Mouse (Mus musculus) erythroblast, embryonic 14.5 days (primary cell): ENCODE measurements around the gene Ppp4r2. TPM values are rescaled to one million over a fixed set of nuclear protein-coding genes. Genes with fewer than 3 reads are reported as not detected.

Source experiments
- H3K27me3 ChIP-seq: 2 replicates; pipeline ENCODE4 v1.6.1; 2012; ENCODE audit warnings: inconsistent platforms; ENCODE audit not compliant: control insufficient read depth
- H3K36me3 ChIP-seq: 2 replicates; pipeline ENCODE4 v1.6.1; 2012; ENCODE audit warnings: mild to moderate bottlenecking, inconsistent platforms; ENCODE audit not compliant: control insufficient read depth
- H3K4me1 ChIP-seq: 2 replicates; pipeline ENCODE4 v1.6.1; 2012; ENCODE audit warnings: inconsistent platforms; ENCODE audit not compliant: control insufficient read depth
- H3K4me3 ChIP-seq: replicated peaks from 2 replicates; pipeline ENCODE3; 2012; ENCODE audit warnings: moderate library complexity, mild to moderate bottlenecking, inconsistent platforms
- H3K9me3 ChIP-seq: 2 replicates; pipeline ENCODE4 v1.6.1; 2012; ENCODE audit warnings: low read length, inconsistent platforms, mixed read lengths; ENCODE audit not compliant: control insufficient read depth
- GATA1 ChIP-seq: IDR thresholded peaks from 2 replicates; pipeline ENCODE4 v1.6.1; 2012; ENCODE audit warnings: low read length, inconsistent platforms, mixed read lengths
- TAL1 ChIP-seq: IDR thresholded peaks from 3 replicates; pipeline ENCODE4 v1.6.1; 2012; ENCODE audit warnings: low read length, inconsistent platforms, mixed read lengths
- polyA plus RNA-seq: library from polyadenylated mRNA; stranded (reverse); fragments of >175 nt; gene quantifications from 2 replicates; pipeline ENCODE4 v1.2.3, GENCODE M21; 2012

Gene Ppp4r2
- polyA plus RNA-seq, 1 experiment, result 3.9 TPM

- Histone ChIP-seq H3K36me3 (no peaks in the 10 kb centered on the region), H3K4me3 (no peak overlapping the region), H3K9me3 (no peaks in the 10 kb centered on the region), H3K27me3 (no peaks in the 10 kb centered on the region), H3K4me1 (peaks cover 1% of the 10 kb centered on the region)
- TF ChIP-seq GATA1 (no peak), TAL1 (no peak)
Observed at GRCm38 (mm10) chr6:100826046-100826445, 7.4 kb upstream of the Ppp4r2 start.

- Histone ChIP-seq H3K4me3 (no peak overlapping the region), H3K9me3 (no peaks in the 10 kb centered on the region), H3K27me3 (no peaks in the 10 kb centered on the region), H3K4me1 (peaks cover 10% of the 10 kb centered on the region), H3K36me3 (no peaks in the 10 kb centered on the region)
- no peak for TF ChIP-seq GATA1
- TF ChIP-seq TAL1, result no peak
Observed at GRCm38 (mm10) chr6:100828565-100828964, 4.9 kb upstream of the Ppp4r2 start.

GRCm38 (mm10) chr6:100829770-100830169 lies 3.7 kb upstream of the Ppp4r2 start:
- peaks cover 2% of the 10 kb centered on the region for H3K36me3 ChIP-seq
- H3K4me1 ChIP-seq, result peaks cover 17% of the 10 kb centered on the region
- no peak overlapping the region for H3K4me3 ChIP-seq
- no peak for TF ChIP-seq GATA1
- no peak for TF ChIP-seq TAL1
- no peaks in the 10 kb centered on the region for H3K27me3 ChIP-seq
- H3K9me3 ChIP-seq, result no peaks in the 10 kb centered on the region

GRCm38 (mm10) chr6:100831188-100831587 lies 2.2 kb upstream of the Ppp4r2 start:
- peaks cover 27% of the 10 kb centered on the region for H3K4me1 ChIP-seq
- TF ChIP-seq TAL1 (no peak), GATA1 (no peak)
- H3K36me3 ChIP-seq, result peaks cover 16% of the 10 kb centered on the region
- H3K9me3 ChIP-seq, result no peaks in the 10 kb centered on the region
- H3K4me3 ChIP-seq, result no peak overlapping the region
- H3K27me3 ChIP-seq, result no peaks in the 10 kb centered on the region

- no peaks in the 10 kb centered on the region for H3K9me3 ChIP-seq
- TF ChIP-seq GATA1 (no peak), TAL1 (no peak)
- H3K27me3 ChIP-seq, result no peaks in the 10 kb centered on the region
- peaks cover 27% of the 10 kb centered on the region for H3K4me1 ChIP-seq
- H3K36me3 ChIP-seq, result peaks cover 22% of the 10 kb centered on the region
- no peak overlapping the region for H3K4me3 ChIP-seq
Observed at GRCm38 (mm10) chr6:100831751-100832150, 1.7 kb upstream of the Ppp4r2 start.

GRCm38 (mm10) chr6:100833811-100834481 lies 524 bp downstream of the Ppp4r2 start:
- TF ChIP-seq GATA1, result no peak
- TF ChIP-seq TAL1, result no peak
- no peaks in the 10 kb centered on the region for H3K27me3 ChIP-seq
- peak overlapping the region; percentile 91 for H3K4me3 ChIP-seq
- peaks cover 30% of the 10 kb centered on the region for H3K4me1 ChIP-seq
- H3K9me3 ChIP-seq, result no peaks in the 10 kb centered on the region
- peaks cover 44% of the 10 kb centered on the region for H3K36me3 ChIP-seq

- no peak for TF ChIP-seq GATA1
- no peak for TF ChIP-seq TAL1
- Histone ChIP-seq H3K4me3 (peak overlapping the region; percentile 91), H3K36me3 (peaks cover 51% of the 10 kb centered on the region), H3K27me3 (no peaks in the 10 kb centered on the region), H3K4me1 (peaks cover 30% of the 10 kb centered on the region), H3K9me3 (no peaks in the 10 kb centered on the region)
Observed at GRCm38 (mm10) chr6:100834489-100835160, 1.2 kb downstream of the Ppp4r2 start.

- peaks cover 82% of the 10 kb centered on the region for H3K36me3 ChIP-seq
- TF ChIP-seq GATA1, result no peak
- no peak for TF ChIP-seq TAL1
- H3K9me3 ChIP-seq, result no peaks in the 10 kb centered on the region
- H3K27me3 ChIP-seq, result no peaks in the 10 kb centered on the region
- H3K4me1 ChIP-seq, result no peaks in the 10 kb centered on the region
- H3K4me3 ChIP-seq, result no peak overlapping the region
Observed at GRCm38 (mm10) chr6:100845058-100845457, 11.6 kb downstream of the Ppp4r2 start.

- Histone ChIP-seq H3K36me3 (peaks cover 82% of the 10 kb centered on the region), H3K4me3 (no peak overlapping the region), H3K27me3 (no peaks in the 10 kb centered on the region), H3K9me3 (no peaks in the 10 kb centered on the region), H3K4me1 (peaks cover 3% of the 10 kb centered on the region)
- no peak for TF ChIP-seq TAL1
- no peak for TF ChIP-seq GATA1
Observed at GRCm38 (mm10) chr6:100847264-100847663, 13.8 kb downstream of the Ppp4r2 start.
